Mouse (Mus musculus): ENCODE measurements around the gene Fbxo40. TPM values are rescaled to one million over a fixed set of nuclear protein-coding genes. Genes with fewer than 3 reads are reported as not detected.
A peak's percentile ranks its signal among the peaks of the same experiment; 100 is the strongest.

The Fbxo40 gene
- total RNA-seq, 2 experiments from 2014 or later: 29.5 to 64.0 TPM

GRCm38 (mm10) chr16:36946459-36947159 lies 43.7 kb downstream of the Fbxo40 start:
- DNase-seq: no peak

GRCm38 (mm10) chr16:36944895-36945424 lies 45.3 kb downstream of the Fbxo40 start:
- peak; percentile 44 for DNase-seq

GRCm38 (mm10) chr16:36943591-36943990 lies 46.7 kb downstream of the Fbxo40 start:
- no peak for DNase-seq

DNA sequence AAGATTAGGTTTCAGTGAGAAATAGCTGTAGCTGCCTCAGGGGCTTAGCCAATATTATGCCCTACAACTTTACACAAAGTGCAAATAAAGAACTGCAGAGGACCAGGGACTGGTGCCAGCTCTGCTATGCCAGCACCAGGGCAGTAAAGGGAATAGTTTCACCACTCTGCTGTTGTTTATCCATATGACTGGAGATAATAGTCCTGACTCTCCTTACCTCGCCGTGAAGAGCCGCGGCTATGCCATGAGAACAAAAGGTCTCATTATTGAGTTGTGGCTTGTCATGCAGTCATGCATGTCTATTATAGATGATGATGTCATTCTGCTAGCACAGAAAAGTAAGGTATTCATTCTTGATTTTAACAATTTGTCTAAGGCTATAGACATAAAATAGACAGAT lies 48.4 kb downstream of the Fbxo40 start:
- no peak for DNase-seq

GRCm38 (mm10) chr16:36941137-36941727 lies 49.0 kb downstream of the Fbxo40 start:
- no peak for DNase-seq

GRCm38 (mm10) chr16:36935814-36936213 lies 54.5 kb downstream of the Fbxo40 start:
- no peak for DNase-seq

- DNase-seq: no peak
These were observed 55.2 kb downstream of the Fbxo40 start, which contains the start of gene Hcls1 for GRCm38 (mm10) chr16:36934841-36935620. TSS of gene Hcls1 (plus strand) at chr16:36934983.

DNA sequence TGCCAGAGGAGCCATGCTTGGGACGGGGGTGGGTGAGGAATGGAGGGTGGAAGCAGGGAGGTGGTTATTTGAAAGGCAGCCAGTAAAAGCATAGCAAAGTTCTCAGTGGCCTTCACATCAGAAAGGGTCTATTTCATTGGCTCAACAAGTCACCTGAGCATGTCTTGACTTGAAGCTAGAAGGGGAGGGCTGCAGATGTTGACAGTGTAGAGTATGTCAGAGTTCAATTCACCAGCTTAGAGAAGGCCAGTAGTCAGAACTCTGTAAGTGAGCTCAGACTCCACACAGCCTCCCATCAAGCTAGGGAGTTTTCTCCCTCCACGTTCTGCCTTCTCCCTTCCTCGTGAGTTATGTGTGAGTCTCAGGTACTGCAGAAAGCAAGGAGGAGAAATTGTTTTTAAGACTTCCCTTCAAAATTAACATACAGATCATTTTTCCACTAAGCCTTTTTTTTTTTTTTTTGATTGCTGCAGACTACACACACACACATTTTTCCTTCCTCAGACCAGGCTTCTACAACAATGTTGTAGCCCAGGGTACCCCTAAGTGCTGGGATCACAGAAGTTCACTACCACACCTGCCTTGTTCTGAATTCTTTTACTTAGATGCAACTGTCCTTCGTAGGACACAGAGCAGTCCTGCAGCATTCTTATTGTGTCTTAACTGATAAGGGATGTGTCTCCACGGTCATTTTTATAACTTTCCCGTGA lies 56.0 kb downstream of the Fbxo40 start:
- no peak for DNase-seq

GRCm38 (mm10) chr16:36932546-36932945 lies 57.7 kb downstream of the Fbxo40 start:
- no peak for DNase-seq

DNA sequence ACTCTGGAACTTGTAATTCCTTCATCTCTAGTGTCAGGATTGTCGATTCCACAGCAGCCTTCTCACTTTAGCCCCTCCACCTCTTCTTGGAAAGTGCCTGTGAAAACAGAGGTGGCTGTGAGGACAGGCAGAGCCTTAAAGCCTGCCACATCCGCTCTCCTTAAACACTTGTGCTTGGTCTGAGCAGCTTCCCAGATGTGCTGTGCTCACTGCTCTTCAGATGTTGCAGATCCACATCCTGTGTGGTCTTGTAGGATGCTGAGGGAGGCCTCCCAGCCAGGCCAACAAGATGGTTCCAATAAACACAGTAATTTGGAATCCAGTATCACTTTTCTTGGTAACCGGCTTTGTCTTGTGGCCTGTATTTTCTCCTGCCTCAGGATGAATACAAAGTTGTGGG lies 58.3 kb downstream of the Fbxo40 start:
- no peak for DNase-seq

- DNase-seq: no peak
These were observed 58.9 kb downstream of the Fbxo40 start for GRCm38 (mm10) chr16:36931381-36931780.

GRCm38 (mm10) chr16:36930231-36931136 lies 59.8 kb downstream of the Fbxo40 start:
- no peak for DNase-seq

- no peak for DNase-seq
These were observed 61.1 kb downstream of the Fbxo40 start for GRCm38 (mm10) chr16:36929216-36929615.

GRCm38 (mm10) chr16:36928106-36928500 lies 62.2 kb downstream of the Fbxo40 start:
- DNase-seq: no peak

DNA sequence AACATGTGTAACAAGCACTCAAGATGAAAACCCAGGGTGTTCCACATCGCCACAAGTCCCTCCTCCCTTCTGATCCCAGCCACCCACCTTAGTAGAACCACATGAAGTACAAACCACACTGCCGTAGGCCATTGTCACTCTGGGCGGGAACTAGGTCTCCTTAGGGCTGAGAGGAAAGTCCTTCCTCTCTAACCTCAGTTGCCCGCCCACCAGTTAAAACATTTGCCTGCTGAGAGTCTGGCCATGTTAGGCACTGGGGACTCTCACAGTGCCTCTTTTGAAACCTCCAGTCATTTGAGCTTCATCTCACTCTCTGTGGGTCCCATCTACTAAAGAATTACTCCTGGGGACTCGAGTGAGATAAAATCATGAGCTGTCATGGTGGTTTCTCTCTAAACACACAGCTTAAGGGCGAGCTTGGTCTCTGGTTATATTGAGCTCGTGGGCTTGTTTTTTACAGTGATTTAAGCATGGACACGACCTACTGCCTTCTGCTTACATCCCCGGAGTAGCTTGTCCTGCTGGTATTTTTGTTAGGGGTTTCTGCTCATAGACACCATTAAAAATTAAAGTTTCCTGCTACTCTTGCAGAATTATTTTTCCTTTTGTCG lies 62.7 kb downstream of the Fbxo40 start:
- DNase-seq: no peak

DNA sequence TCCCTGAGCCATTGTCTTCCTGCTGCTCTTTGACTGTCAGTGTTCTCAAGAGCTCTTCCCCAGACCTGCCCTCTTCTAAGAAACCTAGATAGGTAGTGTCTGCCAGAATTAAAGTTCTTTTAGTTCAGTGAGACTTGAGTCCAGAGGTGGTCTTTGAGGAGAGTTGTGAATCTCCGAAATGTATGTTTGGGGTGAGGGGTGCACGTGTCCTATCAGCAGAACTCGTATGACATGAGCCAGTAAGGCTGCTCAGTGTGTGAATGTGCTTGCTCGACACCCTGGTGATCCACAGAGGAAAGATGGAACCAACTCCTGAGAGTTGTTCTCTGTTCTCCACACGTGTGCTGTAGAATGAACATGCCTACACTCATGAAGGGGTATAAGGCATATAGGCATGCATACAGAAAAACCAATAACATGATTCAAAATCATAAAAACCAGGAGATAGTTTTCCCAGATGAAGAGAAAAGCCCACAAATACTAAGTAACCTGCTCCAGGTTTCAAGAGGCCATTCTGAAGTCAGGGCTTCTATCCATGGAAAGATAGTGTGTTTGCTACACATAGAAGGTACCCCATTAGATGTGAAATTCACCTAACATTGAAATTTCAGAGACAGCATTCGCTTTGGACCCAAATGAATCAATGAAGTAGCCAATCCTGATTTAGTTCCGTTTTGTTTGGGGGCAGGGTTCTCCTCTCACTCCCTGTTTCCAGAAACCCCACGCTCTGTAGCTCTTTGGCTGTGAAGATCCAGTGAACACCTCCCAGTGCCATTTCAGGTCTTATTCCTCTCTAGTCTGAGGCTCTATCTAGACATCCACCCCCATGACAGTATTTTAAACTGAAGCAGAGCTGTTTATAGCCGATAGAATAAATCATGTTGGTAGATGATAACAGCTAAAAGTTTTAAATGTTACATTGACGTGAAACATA lies 63.5 kb downstream of the Fbxo40 start:
- no peak for DNase-seq

- DNase-seq: no peak
These were observed 64.5 kb downstream of the Fbxo40 start for GRCm38 (mm10) chr16:36925797-36926196.

DNA sequence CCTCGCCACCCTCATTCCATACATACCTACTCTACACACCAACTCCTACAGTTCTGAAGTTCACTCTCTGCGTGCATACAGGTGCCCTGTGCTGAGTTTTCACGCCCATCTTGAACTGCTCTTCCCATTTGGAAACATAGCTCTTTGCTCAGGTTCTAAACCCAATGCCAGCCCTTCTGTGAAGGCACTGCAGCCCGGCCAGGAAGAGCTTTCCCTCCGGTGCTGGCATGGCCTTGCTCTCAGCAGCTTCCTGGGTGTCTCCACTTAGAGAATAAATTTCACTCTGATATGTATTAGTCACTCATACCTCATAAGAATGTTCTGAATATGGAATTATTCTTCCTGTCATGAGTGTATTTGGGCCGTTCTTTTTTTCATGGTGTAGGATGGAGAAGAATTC lies 64.9 kb downstream of the Fbxo40 start:
- no peak for DNase-seq

- no peak for DNase-seq
These were observed 66.0 kb downstream of the Fbxo40 start for GRCm38 (mm10) chr16:36924312-36924711.

- no peak for DNase-seq
These were observed 68.3 kb downstream of the Fbxo40 start for GRCm38 (mm10) chr16:36921980-36922379.
